Mouse (Mus musculus): ENCODE measurements around the gene Hook2. TPM values are rescaled to one million over a fixed set of nuclear protein-coding genes. Genes with fewer than 3 reads are reported as not detected.

Hook2 gene
- 1 to 10 TPM; 2.0 TPM for total RNA-seq (2021)
- 2.3 and 2.4 TPM in 2 replicates for polyA plus RNA-seq (2012; rRNA removed)
- long read RNA-seq, partial matches to known transcripts = 1 of 6 reads
- long read RNA-seq, other reads (novel, unspliced or antisense) = 1 of 6 reads

DNA sequence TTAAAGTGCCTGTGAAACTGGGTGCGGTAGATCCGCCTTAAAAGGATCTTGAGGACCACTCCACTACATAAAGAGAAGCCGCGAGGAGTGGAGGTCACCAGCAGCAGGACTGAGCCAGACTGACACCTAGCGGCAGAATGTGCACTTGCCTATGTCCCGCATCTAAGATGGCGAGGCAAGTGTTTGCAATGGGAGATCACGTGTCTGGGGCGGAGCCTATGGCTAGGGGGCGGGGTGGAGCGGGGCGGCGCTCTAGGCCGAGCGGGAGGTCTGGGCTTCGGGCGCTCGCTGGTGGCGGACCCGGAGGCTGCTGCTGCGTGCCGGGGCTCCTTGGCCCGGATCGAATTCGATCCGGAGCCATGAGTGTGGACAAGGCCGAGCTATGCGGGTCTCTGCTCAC lies at the start of gene Hook2:
Hook2 (plus strand) TSS at position 255 of the 400 bp plus-strand sequence.
- TF ChIP-seq POLR2A (IDR thresholded peaks at IDR 0.05; ENCODE audit: insufficient read depth, low read depth, low read length) (peak; percentile 87), CTCF (IDR thresholded peaks at IDR 0.05) (peak; percentile 63), EP300 (IDR thresholded peaks at IDR 0.05; ENCODE audit: insufficient read depth, low read depth, low read length) (peak; percentile 98)
- H3K79me2 ChIP-seq (replicated peaks; ENCODE audit: control insufficient read depth, insufficient read depth, low read length) = no peaks in the 10 kb centered on the region
- H3K27ac ChIP-seq = peak within 1 kb of the TSS; percentile 89
- H3K36me3 ChIP-seq (ENCODE audit: control insufficient read depth, insufficient read depth, low read length) = no peaks in the 10 kb centered on the region
- peak within 1 kb of the TSS; percentile 58 for H3K4me3 ChIP-seq
- no peaks in the 10 kb centered on the region for H3K27me3 ChIP-seq (ENCODE audit: control insufficient read depth, insufficient read depth, low read length)
- under 1% methylated on average over 28 of the region's 28 CpGs for WGBS
- intact Hi-C loops (cut with DNase I) = no loop called here
- peak; percentile 96 to 97 for DNase-seq
- H3K4me1 ChIP-seq (ENCODE audit: control insufficient read depth, insufficient read depth, low read length) = peaks cover 8% of the 10 kb centered on the region
- H3K9ac ChIP-seq (ENCODE audit: low read depth, low read length) = peak within 1 kb of the TSS; percentile 64

DNA sequence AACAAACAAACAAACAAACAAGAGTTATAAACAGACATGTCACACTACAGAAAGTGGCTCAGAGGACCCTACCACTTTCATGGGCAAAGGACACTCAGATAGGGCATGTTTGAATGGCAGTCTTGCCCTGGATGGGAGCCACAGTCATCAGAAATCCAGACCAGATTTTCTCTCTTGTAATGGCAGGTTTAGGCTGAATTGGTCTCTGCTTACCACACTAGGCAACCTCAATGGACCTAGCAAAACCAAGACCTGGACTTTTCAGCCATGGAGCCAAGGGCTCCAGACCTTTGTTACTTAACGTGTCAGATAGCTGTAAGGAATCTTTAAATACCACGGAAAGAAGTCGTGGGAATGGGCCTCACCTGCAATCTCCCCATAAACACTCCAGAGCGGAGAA lies 46.7 kb upstream of the Hook2 start:
- Histone ChIP-seq H3K27me3 (ENCODE audit: control insufficient read depth, insufficient read depth, low read length) (peaks cover 8% of the 10 kb centered on the region), H3K36me3 (ENCODE audit: control insufficient read depth, insufficient read depth, low read length) (no peaks in the 10 kb centered on the region), H3K79me2 (replicated peaks; ENCODE audit: control insufficient read depth, insufficient read depth, low read length) (no peaks in the 10 kb centered on the region), H3K4me1 (ENCODE audit: control insufficient read depth, insufficient read depth, low read length) (no peaks in the 10 kb centered on the region; the same call in 1 of the 2 replicates), H3K4me3 (no peak overlapping the region), H3K9ac (ENCODE audit: low read depth, low read length) (no peak overlapping the region), H3K27ac (no peak overlapping the region)
- WGBS = 25% methylated on average over 4 of the region's 4 CpGs
- DNase-seq = no peak
- TF ChIP-seq POLR2A (IDR thresholded peaks at IDR 0.05; ENCODE audit: insufficient read depth, low read depth, low read length) = no peak
- no peak for TF ChIP-seq EP300 (IDR thresholded peaks at IDR 0.05; ENCODE audit: insufficient read depth, low read depth, low read length)
- no peak for TF ChIP-seq CTCF (IDR thresholded peaks at IDR 0.05)
- intact Hi-C loops (cut with DNase I) = no loop called here

DNA sequence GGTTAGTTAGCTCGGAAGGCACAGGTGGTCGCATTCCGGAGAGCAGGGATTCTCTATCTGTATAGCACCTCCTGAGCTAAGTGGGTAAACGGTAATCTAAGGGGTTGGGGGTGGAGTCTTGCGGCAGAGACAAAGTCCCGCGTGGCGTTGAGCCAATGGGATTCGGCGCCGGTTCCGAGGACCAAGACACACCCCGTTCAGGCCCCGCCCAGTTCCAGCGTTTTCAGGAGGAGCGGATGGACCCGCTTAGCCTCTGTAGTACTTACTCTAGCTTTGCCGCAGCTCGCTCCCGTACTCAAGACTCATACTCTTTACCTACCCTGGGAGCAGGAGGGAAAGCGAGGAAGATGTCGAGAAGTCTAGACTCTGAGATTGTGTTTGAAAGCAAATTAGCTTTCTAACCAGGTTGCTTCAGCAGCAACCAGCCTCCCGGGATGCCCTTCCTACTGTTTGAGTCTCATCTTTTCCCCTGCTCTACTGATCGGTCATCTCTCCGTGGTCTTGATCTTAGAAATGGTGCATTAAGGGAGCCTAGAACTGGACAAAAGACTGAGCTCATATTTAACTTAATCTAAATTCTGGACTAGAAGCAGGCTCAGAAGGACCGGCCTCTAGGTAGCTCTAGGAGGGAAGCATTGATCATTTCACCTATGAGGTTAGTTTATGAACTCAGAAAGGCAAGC lies 45.8 kb upstream of the Hook2 start:
- no peak overlapping the region for H3K27ac ChIP-seq
- H3K27me3 ChIP-seq (ENCODE audit: control insufficient read depth, insufficient read depth, low read length) = peaks cover 8% of the 10 kb centered on the region
- H3K79me2 ChIP-seq (replicated peaks; ENCODE audit: control insufficient read depth, insufficient read depth, low read length) = no peaks in the 10 kb centered on the region
- DNase-seq = peak in 1 of 2 experiments; percentile 36
- no peak overlapping the region for H3K9ac ChIP-seq (ENCODE audit: low read depth, low read length)
- TF ChIP-seq CTCF (IDR thresholded peaks at IDR 0.05) (no peak), EP300 (IDR thresholded peaks at IDR 0.05; ENCODE audit: insufficient read depth, low read depth, low read length) (no peak), POLR2A (IDR thresholded peaks at IDR 0.05; ENCODE audit: insufficient read depth, low read depth, low read length) (no peak)
- H3K4me1 ChIP-seq (ENCODE audit: control insufficient read depth, insufficient read depth, low read length) = no peaks in the 10 kb centered on the region; the same call in 1 of the 2 replicates
- no peaks in the 10 kb centered on the region for H3K36me3 ChIP-seq (ENCODE audit: control insufficient read depth, insufficient read depth, low read length)
- WGBS = 5% methylated on average over 26 of the region's 26 CpGs
- H3K4me3 ChIP-seq = no peak overlapping the region
- intact Hi-C loops (cut with DNase I) = no loop called here

DNA sequence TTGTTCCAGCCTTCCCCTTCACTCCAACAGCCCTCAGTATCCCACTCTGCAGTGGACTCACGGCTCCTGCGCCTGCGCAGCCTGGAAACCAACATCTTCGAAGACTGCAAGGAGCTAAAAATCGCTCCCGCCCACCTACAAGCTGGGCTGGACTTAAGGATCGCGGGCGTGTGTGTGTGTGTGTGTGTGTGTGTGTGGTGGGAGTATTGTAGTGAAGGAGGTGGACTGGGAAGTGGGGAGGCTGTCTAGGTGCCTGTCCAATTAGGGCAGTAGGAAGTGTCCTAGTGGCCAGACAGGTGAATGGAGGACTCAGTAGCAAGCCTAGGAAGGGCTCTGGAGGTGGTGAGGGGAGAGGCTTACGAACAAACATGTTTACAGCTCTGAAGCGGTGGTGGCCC lies 45.2 kb upstream of the Hook2 start:
- no peak overlapping the region for H3K9ac ChIP-seq (ENCODE audit: low read depth, low read length)
- TF ChIP-seq EP300 (IDR thresholded peaks at IDR 0.05; ENCODE audit: insufficient read depth, low read depth, low read length) (no peak), CTCF (IDR thresholded peaks at IDR 0.05) (no peak), POLR2A (IDR thresholded peaks at IDR 0.05; ENCODE audit: insufficient read depth, low read depth, low read length) (no peak)
- no peak overlapping the region for H3K27ac ChIP-seq
- H3K27me3 ChIP-seq (ENCODE audit: control insufficient read depth, insufficient read depth, low read length) = peaks cover 8% of the 10 kb centered on the region
- intact Hi-C loops (cut with DNase I) = no loop called here
- no peaks in the 10 kb centered on the region; the same call in 1 of the 2 replicates for H3K4me1 ChIP-seq (ENCODE audit: control insufficient read depth, insufficient read depth, low read length)
- H3K36me3 ChIP-seq (ENCODE audit: control insufficient read depth, insufficient read depth, low read length) = no peaks in the 10 kb centered on the region
- DNase-seq = no peak
- H3K79me2 ChIP-seq (replicated peaks; ENCODE audit: control insufficient read depth, insufficient read depth, low read length) = no peaks in the 10 kb centered on the region
- no peak overlapping the region for H3K4me3 ChIP-seq
- WGBS = 8% methylated on average over 11 of the region's 11 CpGs

DNA sequence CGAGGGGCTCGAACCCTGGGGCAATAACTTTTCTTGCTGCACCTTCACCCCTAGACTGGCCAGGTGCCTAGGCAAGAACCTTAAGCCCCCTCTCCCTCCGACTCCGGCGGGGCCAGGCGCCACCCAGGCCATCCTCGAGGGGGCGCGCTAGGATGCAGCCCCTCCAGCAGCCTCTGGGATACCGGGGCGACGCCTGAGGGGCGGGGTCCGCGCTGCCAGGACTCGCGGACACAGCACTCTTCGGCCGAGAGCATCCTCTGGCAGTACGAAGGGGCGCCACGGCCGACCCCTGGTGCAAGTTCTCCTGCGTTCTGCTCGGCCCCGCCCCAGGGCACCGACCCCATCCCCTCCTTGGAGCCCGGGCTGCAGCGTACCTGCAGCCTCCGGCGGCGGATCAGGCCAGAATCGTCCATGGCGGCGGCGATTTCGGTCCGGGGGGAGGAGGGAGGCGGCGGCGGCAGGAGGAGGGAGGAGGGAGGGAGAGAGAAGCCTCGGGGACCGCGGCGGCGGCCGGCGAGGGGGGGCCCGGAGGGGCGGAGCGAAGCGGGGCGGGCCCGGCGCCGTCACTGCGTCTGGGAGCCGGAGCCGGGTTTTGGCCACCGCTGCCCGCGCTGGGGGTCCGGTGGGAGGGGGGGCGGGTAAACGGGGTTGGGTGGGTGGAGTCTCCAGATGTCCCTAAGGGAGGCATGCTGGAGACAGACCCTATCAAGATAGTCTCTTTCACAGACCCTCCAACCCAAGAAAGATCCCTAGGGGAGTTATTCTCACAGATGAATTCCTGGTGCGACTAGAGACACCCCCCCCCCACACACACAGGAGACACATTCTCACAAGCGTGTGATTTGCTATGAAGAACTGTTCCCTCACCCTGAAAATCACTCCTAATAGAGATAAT lies 44.5 kb upstream of the Hook2 start:
- H3K9ac ChIP-seq (ENCODE audit: low read depth, low read length) = no peak overlapping the region
- H3K79me2 ChIP-seq (replicated peaks; ENCODE audit: control insufficient read depth, insufficient read depth, low read length) = no peaks in the 10 kb centered on the region
- 1% methylated on average over 52 of the region's 67 CpGs for WGBS
- no peak overlapping the region for H3K27ac ChIP-seq
- H3K4me3 ChIP-seq = 0 out of 2 replicates have a peak overlapping the region, but pooled peaks have one; percentile 22
- no peaks in the 10 kb centered on the region for H3K36me3 ChIP-seq (ENCODE audit: control insufficient read depth, insufficient read depth, low read length)
- no peaks in the 10 kb centered on the region; the same call in 1 of the 2 replicates for H3K4me1 ChIP-seq (ENCODE audit: control insufficient read depth, insufficient read depth, low read length)
- TF ChIP-seq CTCF (IDR thresholded peaks at IDR 0.05) (peak; percentile 33), EP300 (IDR thresholded peaks at IDR 0.05; ENCODE audit: insufficient read depth, low read depth, low read length) (no peak), POLR2A (IDR thresholded peaks at IDR 0.05; ENCODE audit: insufficient read depth, low read depth, low read length) (no peak)
- peaks cover 8% of the 10 kb centered on the region for H3K27me3 ChIP-seq (ENCODE audit: control insufficient read depth, insufficient read depth, low read length)
- intact Hi-C loops (cut with DNase I) = no loop called here
- no peak for DNase-seq

Measured in heart, adult 2 months (tissue).